Mouse (Mus musculus) liver, embryonic 13.5 days (tissue): ENCODE measurements around the gene Cyth1. TPM values are rescaled to one million over a fixed set of nuclear protein-coding genes. Genes with fewer than 3 reads are reported as not detected.

Experiments used
- ATAC-seq: fragments of 200-750 bp; cut with Nextera tagmentation; 2 replicates; pipeline ENCODE4 v1.8.0; 2017; ENCODE audit warnings: low read depth, mild to moderate bottlenecking, moderate number of reproducible peaks, moderate library complexity
- DNase-seq: peaks from one replicate; pipeline ENCODE4 v3.0.0; 2022
- H3K27ac ChIP-seq: fragments of 300-500 bp; sonication (generic); 2 replicates; pipeline ENCODE4 v1.5.1; 2015; ENCODE audit warnings: moderate library complexity, mild to moderate bottlenecking, inconsistent platforms
- H3K27me3 ChIP-seq: fragments of 300-500 bp; sonication (generic); 2 replicates; pipeline ENCODE4 v1.6.1; 2015; ENCODE audit warnings: mild to moderate bottlenecking, inconsistent platforms
- H3K36me3 ChIP-seq: fragments of 300-500 bp; sonication (generic); 2 replicates; pipeline ENCODE4 v1.6.1; 2015; ENCODE audit warnings: mild to moderate bottlenecking, inconsistent platforms
- H3K4me1 ChIP-seq: fragments of 300-500 bp; sonication (generic); replicated peaks from 2 replicates; pipeline ENCODE4 v1.6.1; 2015; ENCODE audit warnings: inconsistent platforms
- H3K4me2 ChIP-seq: fragments of 300-500 bp; sonication (generic); 2 replicates; pipeline ENCODE4 v1.6.1; 2015; ENCODE audit warnings: inconsistent platforms, mild to moderate bottlenecking, moderate library complexity
- H3K4me3 ChIP-seq: fragments of 300-500 bp; sonication (generic); replicated peaks from 2 replicates; pipeline ENCODE4 v1.5.1; 2015; ENCODE audit warnings: mild to moderate bottlenecking, inconsistent platforms
- H3K9ac ChIP-seq: fragments of 300-500 bp; sonication (generic); 2 replicates; pipeline ENCODE4 v1.6.1; 2015; ENCODE audit warnings: mild to moderate bottlenecking, inconsistent platforms
- H3K9me3 ChIP-seq: fragments of 300-500 bp; sonication (generic); replicated peaks from 2 replicates; pipeline ENCODE4 v1.6.1; 2016; ENCODE audit warnings: inconsistent platforms
- WGBS: fragments of 180-500 bp; shearing (Covaris S2); methylation state at CpG from one replicate; pipeline ENCODE4 v1.1.7; 2015; ENCODE audit not compliant: insufficient replicate concordance; 5-methylcytosine and 5-hydroxymethylcytosine counted together
- polyA plus RNA-seq: library from polyadenylated mRNA; unstranded; fragments of >200 nt; fragmentation: Nextera tagmentation; extraction: Ambion mirVana; gene quantifications from 2 replicates; pipeline ENCODE4 v1.2.1, GENCODE M21; 2015

The Cyth1 gene
- polyA plus RNA-seq, 1 experiment from 2014 or later: 2.3 TPM

- 81% methylated on average over 7 of the region's 7 CpGs for WGBS
- H3K9ac ChIP-seq: no peak overlapping the region
- H3K27ac ChIP-seq: no peak overlapping the region
- H3K4me2 ChIP-seq: no peak overlapping the region
- DNase-seq (no peak), ATAC-seq (no peak)
- no peaks in the 10 kb centered on the region for H3K4me1 ChIP-seq
- peaks cover 98% of the 10 kb centered on the region for H3K36me3 ChIP-seq
- no peaks in the 10 kb centered on the region for H3K9me3 ChIP-seq
- no peak overlapping the region for H3K4me3 ChIP-seq
- no peaks in the 10 kb centered on the region for H3K27me3 ChIP-seq
These were observed 27.9 kb upstream of the Cyth1 start for GRCm38 (mm10) chr11:118276328-118276727.

GRCm38 (mm10) chr11:118275092-118275491 is 26.7 kb upstream of the Cyth1 start:
- 81% methylated on average over 9 of the region's 9 CpGs for WGBS
- Histone ChIP-seq H3K4me3 (no peak overlapping the region), H3K4me1 (no peaks in the 10 kb centered on the region), H3K36me3 (peaks cover 98% of the 10 kb centered on the region), H3K27me3 (no peaks in the 10 kb centered on the region), H3K9me3 (no peaks in the 10 kb centered on the region), H3K4me2 (no peak overlapping the region), H3K27ac (no peak overlapping the region), H3K9ac (no peak overlapping the region)
- no peak for DNase-seq
- ATAC-seq: no peak

GRCm38 (mm10) chr11:118269827-118270226 is 21.4 kb upstream of the Cyth1 start:
- H3K27ac ChIP-seq: no peak overlapping the region
- H3K4me3 ChIP-seq: no peak overlapping the region
- H3K9ac ChIP-seq: no peak overlapping the region
- no peaks in the 10 kb centered on the region for H3K4me1 ChIP-seq
- H3K36me3 ChIP-seq: peaks cover 96% of the 10 kb centered on the region
- H3K9me3 ChIP-seq: no peaks in the 10 kb centered on the region
- H3K27me3 ChIP-seq: no peaks in the 10 kb centered on the region
- ATAC-seq (no peak), DNase-seq (no peak)
- WGBS: 75% methylated on average over 3 of the region's 3 CpGs
- H3K4me2 ChIP-seq: no peak overlapping the region

- Histone ChIP-seq H3K4me1 (no peaks in the 10 kb centered on the region), H3K36me3 (peaks cover 96% of the 10 kb centered on the region), H3K9me3 (no peaks in the 10 kb centered on the region), H3K4me2 (no peak overlapping the region), H3K4me3 (no peak overlapping the region), H3K27me3 (no peaks in the 10 kb centered on the region), H3K9ac (no peak overlapping the region), H3K27ac (no peak overlapping the region)
- 76% methylated on average over 7 of the region's 7 CpGs for WGBS
- ATAC-seq (no peak), DNase-seq (no peak)
These were observed 18.3 kb upstream of the Cyth1 start for GRCm38 (mm10) chr11:118266666-118267046.

GRCm38 (mm10) chr11:118266044-118266665 is 17.8 kb upstream of the Cyth1 start:
- no peaks in the 10 kb centered on the region for H3K9me3 ChIP-seq
- no peak overlapping the region for H3K4me2 ChIP-seq
- no peak overlapping the region for H3K4me3 ChIP-seq
- no peaks in the 10 kb centered on the region for H3K27me3 ChIP-seq
- no peak for DNase-seq
- H3K4me1 ChIP-seq: no peaks in the 10 kb centered on the region
- WGBS: 84% methylated on average over 10 of the region's 10 CpGs
- no peak overlapping the region for H3K27ac ChIP-seq
- ATAC-seq: no peak
- no peak overlapping the region for H3K9ac ChIP-seq
- peaks cover 96% of the 10 kb centered on the region for H3K36me3 ChIP-seq

GRCm38 (mm10) chr11:118265621-118266020 is 17.2 kb upstream of the Cyth1 start:
- Histone ChIP-seq H3K9me3 (no peaks in the 10 kb centered on the region), H3K4me1 (no peaks in the 10 kb centered on the region), H3K9ac (no peak overlapping the region), H3K4me3 (no peak overlapping the region), H3K27ac (no peak overlapping the region), H3K4me2 (no peak overlapping the region), H3K36me3 (peaks cover 98% of the 10 kb centered on the region), H3K27me3 (no peaks in the 10 kb centered on the region)
- DNase-seq (no peak), ATAC-seq (no peak)
- 80% methylated on average over 11 of the region's 11 CpGs for WGBS

GRCm38 (mm10) chr11:118263146-118263545 is 14.8 kb upstream of the Cyth1 start:
- Histone ChIP-seq H3K4me1 (no peaks in the 10 kb centered on the region), H3K9ac (no peak overlapping the region), H3K36me3 (peaks cover 99% of the 10 kb centered on the region), H3K4me2 (no peak overlapping the region), H3K27ac (no peak overlapping the region), H3K9me3 (no peaks in the 10 kb centered on the region), H3K27me3 (no peaks in the 10 kb centered on the region), H3K4me3 (no peak overlapping the region)
- ATAC-seq (no peak), DNase-seq (no peak)
- 81% methylated on average over 5 of the region's 5 CpGs for WGBS

GRCm38 (mm10) chr11:118260081-118260480 is 11.7 kb upstream of the Cyth1 start:
- Histone ChIP-seq H3K4me2 (no peak overlapping the region), H3K36me3 (peaks cover 86% of the 10 kb centered on the region), H3K9me3 (no peaks in the 10 kb centered on the region), H3K9ac (no peak overlapping the region), H3K27me3 (no peaks in the 10 kb centered on the region), H3K27ac (no peak overlapping the region), H3K4me3 (no peak overlapping the region), H3K4me1 (no peaks in the 10 kb centered on the region)
- no peak for DNase-seq
- 77% methylated on average over 8 of the region's 8 CpGs for WGBS
- no peak for ATAC-seq

GRCm38 (mm10) chr11:118259580-118259979 is 11.2 kb upstream of the Cyth1 start:
- Histone ChIP-seq H3K4me3 (no peak overlapping the region), H3K36me3 (peaks cover 81% of the 10 kb centered on the region), H3K4me2 (no peak overlapping the region), H3K9ac (no peak overlapping the region), H3K4me1 (no peaks in the 10 kb centered on the region), H3K27me3 (no peaks in the 10 kb centered on the region), H3K27ac (no peak overlapping the region), H3K9me3 (no peaks in the 10 kb centered on the region)
- DNase-seq (no peak), ATAC-seq (no peak)
- 83% methylated on average over 8 of the region's 8 CpGs for WGBS

- H3K4me1 ChIP-seq: no peaks in the 10 kb centered on the region
- no peak overlapping the region for H3K4me3 ChIP-seq
- H3K9ac ChIP-seq: no peak overlapping the region
- H3K4me2 ChIP-seq: no peak overlapping the region
- H3K27ac ChIP-seq: no peak overlapping the region
- no peaks in the 10 kb centered on the region for H3K9me3 ChIP-seq
- ATAC-seq: no peak
- WGBS: 72% methylated on average over 7 of the region's 7 CpGs
- H3K36me3 ChIP-seq: peaks cover 49% of the 10 kb centered on the region
- no peaks in the 10 kb centered on the region for H3K27me3 ChIP-seq
- DNase-seq: no peak
These were observed 8.0 kb upstream of the Cyth1 start for GRCm38 (mm10) chr11:118256371-118256770.

- Histone ChIP-seq H3K4me2 (no peak overlapping the region), H3K27me3 (no peaks in the 10 kb centered on the region), H3K4me1 (peaks cover 5% of the 10 kb centered on the region), H3K27ac (no peak overlapping the region), H3K36me3 (peaks cover 29% of the 10 kb centered on the region), H3K4me3 (no peak overlapping the region), H3K9ac (no peak overlapping the region), H3K9me3 (no peaks in the 10 kb centered on the region)
- DNase-seq (no peak), ATAC-seq (no peak)
- WGBS: 58% methylated on average over 15 of the region's 15 CpGs
These were observed 6.0 kb upstream of the Cyth1 start for GRCm38 (mm10) chr11:118254159-118254951.
